Mouse (Mus musculus) intestine, embryonic 16.5 days (tissue): ENCODE measurements around the gene Krt32. TPM values are rescaled to one million over a fixed set of nuclear protein-coding genes. Genes with fewer than 3 reads are reported as not detected.

Experiments used
- polyA plus RNA-seq: library from polyadenylated mRNA; unstranded; fragments of >200 nt; fragmentation: Nextera tagmentation; extraction: Ambion mirVana; gene quantifications from 2 replicates; pipeline ENCODE4 v1.2.1, GENCODE M21; 2015

The Krt32 gene
- polyA plus RNA-seq, 1 experiment from 2014 or later: not detected

Other genes with a start within 250 kb of the Krt32 start
- gene Krtap4-16, start 236.6 kb downstream of the Krt32 start, polyA plus RNA-seq: not detected in 2 replicates
- gene Gm11568, start 230.3 kb downstream of the Krt32 start, polyA plus RNA-seq: not detected in 2 replicates
- not detected in 2 replicates for gene Gm11559, start 223.8 kb downstream of the Krt32 start, polyA plus RNA-seq
- not detected in 2 replicates for gene Krtap9-1, start 214.8 kb downstream of the Krt32 start, polyA plus RNA-seq
- gene Gm11567, start 209.0 kb downstream of the Krt32 start, polyA plus RNA-seq: not detected in 2 replicates
- not detected in 2 replicates for gene Krtap31-1, start 180.3 kb downstream of the Krt32 start, polyA plus RNA-seq
- gene Gm11565, start 173.5 kb downstream of the Krt32 start, polyA plus RNA-seq: not detected in 2 replicates
- gene Krtap31-2, start 151.9 kb downstream of the Krt32 start, polyA plus RNA-seq: not detected in 2 replicates
- gene Krtap9-5, start 139.8 kb downstream of the Krt32 start, polyA plus RNA-seq: not detected in 2 replicates
- gene Krtap29-1, start 109.2 kb downstream of the Krt32 start, polyA plus RNA-seq: not detected in 2 replicates
- gene Krtap16-1, start 101.6 kb downstream of the Krt32 start, polyA plus RNA-seq: not detected in 2 replicates
- gene Krtap17-1, start 94.2 kb downstream of the Krt32 start, polyA plus RNA-seq: not detected in 2 replicates
- not detected in 2 replicates for gene Krt33a, start 72.0 kb downstream of the Krt32 start, polyA plus RNA-seq
- gene Krt33b, start 58.4 kb downstream of the Krt32 start, polyA plus RNA-seq: not detected in 2 replicates
- not detected in 2 replicates for gene Krt34, start 46.7 kb downstream of the Krt32 start, polyA plus RNA-seq
- gene Krt31, start 37.7 kb downstream of the Krt32 start, polyA plus RNA-seq: not detected in 2 replicates
- gene Krt35, start 8.0 kb upstream of the Krt32 start, polyA plus RNA-seq: 0.07 and 0.12 TPM in 2 replicates
- 0.10 TPM in 1 of 2 replicates, not detected in the other for gene Krt36, start 17.4 kb upstream of the Krt32 start, polyA plus RNA-seq
- 0.29 TPM in 1 of 2 replicates, not detected in the other for gene Krt13, start 33.3 kb upstream of the Krt32 start, polyA plus RNA-seq
- gene Krt15, start 47.7 kb upstream of the Krt32 start, polyA plus RNA-seq: 2.2 and 4.5 TPM in 2 replicates
- gene Krt19, start 60.4 kb upstream of the Krt32 start, polyA plus RNA-seq: 884 and 955 TPM in 2 replicates
- not detected in 2 replicates for gene Krt9, start 105.0 kb upstream of the Krt32 start, polyA plus RNA-seq
- 7.3 and 7.9 TPM in 2 replicates for gene Krt14, start 119.3 kb upstream of the Krt32 start, polyA plus RNA-seq
- not detected in 2 replicates for gene Krt16, start 160.7 kb upstream of the Krt32 start, polyA plus RNA-seq
- gene Krt17, start 172.8 kb upstream of the Krt32 start, polyA plus RNA-seq: 11.5 and 11.8 TPM in 2 replicates
- not detected in 2 replicates for gene Krt42, start 181.6 kb upstream of the Krt32 start, polyA plus RNA-seq
- gene Eif1, start 231.7 kb upstream of the Krt32 start, polyA plus RNA-seq: 1,811 and 1,878 TPM in 2 replicates
- gene Gast, start 246.2 kb upstream of the Krt32 start, polyA plus RNA-seq: 0.77 and 0.80 TPM in 2 replicates